Mouse (Mus musculus) liver, embryonic 13.5 days (tissue): ENCODE results near the gene Tarsl2. TPM values are rescaled to one million over a fixed set of nuclear protein-coding genes. Genes with fewer than 3 reads are reported as not detected.
A peak's percentile ranks its signal among the peaks of the same experiment; 100 is the strongest.

ENCODE experiments used
- ATAC-seq: fragments of 200-750 bp; cut with Nextera tagmentation; 2 replicates; pipeline ENCODE4 v1.8.0; 2017; ENCODE audit warnings: low read depth, mild to moderate bottlenecking, moderate number of reproducible peaks, moderate library complexity
- DNase-seq: peaks from one replicate; pipeline ENCODE4 v3.0.0; 2022
- H3K27ac ChIP-seq: fragments of 300-500 bp; sonication (generic); 2 replicates; pipeline ENCODE4 v1.5.1; 2015; ENCODE audit warnings: moderate library complexity, mild to moderate bottlenecking, inconsistent platforms
- H3K27me3 ChIP-seq: fragments of 300-500 bp; sonication (generic); 2 replicates; pipeline ENCODE4 v1.6.1; 2015; ENCODE audit warnings: mild to moderate bottlenecking, inconsistent platforms
- H3K36me3 ChIP-seq: fragments of 300-500 bp; sonication (generic); 2 replicates; pipeline ENCODE4 v1.6.1; 2015; ENCODE audit warnings: mild to moderate bottlenecking, inconsistent platforms
- H3K4me1 ChIP-seq: fragments of 300-500 bp; sonication (generic); replicated peaks from 2 replicates; pipeline ENCODE4 v1.6.1; 2015; ENCODE audit warnings: inconsistent platforms
- H3K4me2 ChIP-seq: fragments of 300-500 bp; sonication (generic); 2 replicates; pipeline ENCODE4 v1.6.1; 2015; ENCODE audit warnings: inconsistent platforms, mild to moderate bottlenecking, moderate library complexity
- H3K4me3 ChIP-seq: fragments of 300-500 bp; sonication (generic); replicated peaks from 2 replicates; pipeline ENCODE4 v1.5.1; 2015; ENCODE audit warnings: mild to moderate bottlenecking, inconsistent platforms
- H3K9ac ChIP-seq: fragments of 300-500 bp; sonication (generic); 2 replicates; pipeline ENCODE4 v1.6.1; 2015; ENCODE audit warnings: mild to moderate bottlenecking, inconsistent platforms
- H3K9me3 ChIP-seq: fragments of 300-500 bp; sonication (generic); replicated peaks from 2 replicates; pipeline ENCODE4 v1.6.1; 2016; ENCODE audit warnings: inconsistent platforms
- WGBS: fragments of 180-500 bp; shearing (Covaris S2); methylation state at CpG from one replicate; pipeline ENCODE4 v1.1.7; 2015; ENCODE audit not compliant: insufficient replicate concordance; 5-methylcytosine and 5-hydroxymethylcytosine counted together
- polyA plus RNA-seq: library from polyadenylated mRNA; unstranded; fragments of >200 nt; fragmentation: Nextera tagmentation; extraction: Ambion mirVana; gene quantifications from 2 replicates; pipeline ENCODE4 v1.2.1, GENCODE M21; 2015

Tarsl2 gene
- polyA plus RNA-seq, 1 experiment from 2014 or later: 18.4 TPM

GRCm38 (mm10) chr7:65657490-65658120 lies 12.9 kb downstream of the Tarsl2 start:
- peaks cover 74% of the 10 kb centered on the region for H3K36me3 ChIP-seq
- peak; percentile 90 for ATAC-seq

GRCm38 (mm10) chr7:65663225-65663790 lies 18.6 kb downstream of the Tarsl2 start:
- Histone ChIP-seq H3K36me3 (peaks cover 84% of the 10 kb centered on the region), H3K27ac (no peak overlapping the region), H3K4me1 (peaks cover 2% of the 10 kb centered on the region; the same call in 1 of the 2 replicates), H3K4me2 (no peak overlapping the region), H3K9ac (0 out of 2 replicates have a peak overlapping the region, but pooled peaks have one; percentile 13), H3K4me3 (no peak overlapping the region), H3K9me3 (no peaks in the 10 kb centered on the region), H3K27me3 (no peaks in the 10 kb centered on the region)
- no peak for ATAC-seq
- DNase-seq: no peak
- 89% methylated on average over 11 of the region's 11 CpGs for WGBS

More at GRCm38 (mm10) chr7:65657490-65658120, 12.9 kb downstream of the Tarsl2 start:
- Histone ChIP-seq H3K27me3 (no peaks in the 10 kb centered on the region), H3K4me1 (peaks cover 28% of the 10 kb centered on the region), H3K9ac (peak overlapping the region; percentile 26; the same call in 1 of the 2 replicates), H3K4me3 (no peak overlapping the region), H3K27ac (peak overlapping the region; percentile 56), H3K4me2 (peak overlapping the region; percentile 36), H3K9me3 (no peaks in the 10 kb centered on the region)
- 45% methylated on average over 2 of the region's 2 CpGs for WGBS
- no peak for DNase-seq

GRCm38 (mm10) chr7:65663886-65664285 lies 19.2 kb downstream of the Tarsl2 start:
- no peaks in the 10 kb centered on the region for H3K4me1 ChIP-seq
- H3K27me3 ChIP-seq: no peaks in the 10 kb centered on the region
- H3K9ac ChIP-seq: no peak overlapping the region
- no peak overlapping the region for H3K27ac ChIP-seq
- H3K4me3 ChIP-seq: no peak overlapping the region
- WGBS: 84% methylated on average over 14 of the region's 14 CpGs
- no peaks in the 10 kb centered on the region for H3K9me3 ChIP-seq
- no peak for DNase-seq
- peaks cover 80% of the 10 kb centered on the region for H3K36me3 ChIP-seq
- no peak overlapping the region for H3K4me2 ChIP-seq
- no peak for ATAC-seq

- peaks cover 83% of the 10 kb centered on the region for H3K36me3 ChIP-seq
- 82% methylated on average over 6 of the region's 6 CpGs for WGBS
Measured at GRCm38 (mm10) chr7:65667491-65667890, 22.8 kb downstream of the Tarsl2 start.

GRCm38 (mm10) chr7:65678050-65678449 lies 33.4 kb downstream of the Tarsl2 start:
- WGBS: 87% methylated on average over 10 of the region's 10 CpGs
- no peak overlapping the region for H3K4me3 ChIP-seq
- DNase-seq (no peak), ATAC-seq (no peak)
- peaks cover 3% of the 10 kb centered on the region for H3K4me1 ChIP-seq
- no peak overlapping the region for H3K27ac ChIP-seq
- H3K27me3 ChIP-seq: no peaks in the 10 kb centered on the region
- H3K9me3 ChIP-seq: no peaks in the 10 kb centered on the region
- no peak overlapping the region for H3K9ac ChIP-seq
- no peak overlapping the region for H3K4me2 ChIP-seq
- H3K36me3 ChIP-seq: peaks cover 64% of the 10 kb centered on the region

More at GRCm38 (mm10) chr7:65667491-65667890, 22.8 kb downstream of the Tarsl2 start:
- no peak overlapping the region for H3K27ac ChIP-seq
- DNase-seq (no peak), ATAC-seq (no peak)
- no peak overlapping the region for H3K4me2 ChIP-seq
- H3K4me3 ChIP-seq: no peak overlapping the region
- no peaks in the 10 kb centered on the region for H3K4me1 ChIP-seq
- H3K9me3 ChIP-seq: no peaks in the 10 kb centered on the region
- H3K27me3 ChIP-seq: no peaks in the 10 kb centered on the region
- H3K9ac ChIP-seq: no peak overlapping the region

- H3K27ac ChIP-seq: no peak overlapping the region
- H3K4me1 ChIP-seq: peaks cover 3% of the 10 kb centered on the region
- no peak overlapping the region for H3K4me2 ChIP-seq
- H3K36me3 ChIP-seq: peaks cover 62% of the 10 kb centered on the region
- no peaks in the 10 kb centered on the region for H3K9me3 ChIP-seq
- H3K27me3 ChIP-seq: no peaks in the 10 kb centered on the region
- ATAC-seq (no peak), DNase-seq (no peak)
- WGBS: 82% methylated on average over 7 of the region's 7 CpGs
- no peak overlapping the region for H3K9ac ChIP-seq
- no peak overlapping the region for H3K4me3 ChIP-seq
Measured at GRCm38 (mm10) chr7:65678900-65679595, 34.4 kb downstream of the Tarsl2 start.

GRCm38 (mm10) chr7:65681166-65681565 lies 36.5 kb downstream of the Tarsl2 start:
- no peaks in the 10 kb centered on the region for H3K27me3 ChIP-seq
- ATAC-seq (no peak), DNase-seq (no peak)
- no peak overlapping the region for H3K4me2 ChIP-seq
- no peak overlapping the region for H3K4me3 ChIP-seq
- H3K9me3 ChIP-seq: no peaks in the 10 kb centered on the region
- H3K9ac ChIP-seq: no peak overlapping the region
- peaks cover 70% of the 10 kb centered on the region for H3K36me3 ChIP-seq
- no peak overlapping the region for H3K27ac ChIP-seq
- no peaks in the 10 kb centered on the region for H3K4me1 ChIP-seq
- WGBS: 65% methylated on average over 5 of the region's 5 CpGs

GRCm38 (mm10) chr7:65684256-65684835 lies 39.6 kb downstream of the Tarsl2 start:
- ATAC-seq (no peak), DNase-seq (no peak)
- Histone ChIP-seq H3K4me1 (no peaks in the 10 kb centered on the region), H3K4me3 (no peak overlapping the region), H3K9me3 (no peaks in the 10 kb centered on the region), H3K27ac (no peak overlapping the region), H3K36me3 (peaks cover 70% of the 10 kb centered on the region), H3K4me2 (no peak overlapping the region), H3K27me3 (no peaks in the 10 kb centered on the region), H3K9ac (no peak overlapping the region)
- WGBS: 81% methylated on average over 7 of the region's 7 CpGs

GRCm38 (mm10) chr7:65686664-65687063 lies 42.0 kb downstream of the Tarsl2 start:
- peaks cover 80% of the 10 kb centered on the region for H3K36me3 ChIP-seq
- no peaks in the 10 kb centered on the region for H3K27me3 ChIP-seq
- H3K27ac ChIP-seq: no peak overlapping the region
- 84% methylated on average over 9 of the region's 9 CpGs for WGBS
- no peak for DNase-seq
- no peak overlapping the region for H3K9ac ChIP-seq
- no peaks in the 10 kb centered on the region for H3K9me3 ChIP-seq
- H3K4me2 ChIP-seq: no peak overlapping the region
- H3K4me3 ChIP-seq: no peak overlapping the region
- no peaks in the 10 kb centered on the region for H3K4me1 ChIP-seq
- ATAC-seq: no peak

- Histone ChIP-seq H3K27ac (no peak within 1 kb of the TSS), H3K4me3 (no peak within 1 kb of the TSS), H3K36me3 (peaks cover 60% of the 10 kb centered on the region), H3K9me3 (no peaks in the 10 kb centered on the region), H3K4me1 (peaks cover 22% of the 10 kb centered on the region), H3K9ac (no peak within 1 kb of the TSS), H3K4me2 (no peak within 1 kb of the TSS), H3K27me3 (no peaks in the 10 kb centered on the region)
- 79% methylated on average over 7 of the region's 7 CpGs for WGBS
- ATAC-seq: no peak
- no peak for DNase-seq
Measured at GRCm38 (mm10) chr7:65690869-65691268, 46.2 kb downstream of the Tarsl2 start, which contains the start of gene Tm2d3. Gene Tm2d3 (plus strand): TSS chr7:65691169.

- Histone ChIP-seq H3K4me2 (peak overlapping the region; percentile 81; the same call in 1 of the 2 replicates), H3K27me3 (no peaks in the 10 kb centered on the region), H3K9ac (no peak overlapping the region), H3K36me3 (peaks cover 61% of the 10 kb centered on the region), H3K9me3 (no peaks in the 10 kb centered on the region), H3K4me1 (peaks cover 22% of the 10 kb centered on the region), H3K27ac (no peak overlapping the region), H3K4me3 (no peak overlapping the region)
- no peak for ATAC-seq
- WGBS: 80% methylated on average over 8 of the region's 8 CpGs
- DNase-seq: no peak
Measured at GRCm38 (mm10) chr7:65691929-65692605, 47.4 kb downstream of the Tarsl2 start.
